Mouse (Mus musculus) left cerebral cortex, postnatal 25 days (tissue): ENCODE results near the gene Gm42791. TPM values are rescaled to one million over a fixed set of nuclear protein-coding genes. Genes with fewer than 3 reads are reported as not detected.

ENCODE experiments used
- DNase-seq, 2 experiments: peaks; one replicate each; pipeline ENCODE4 v3.0.0; 2022; ENCODE audit warnings: low spot score in 2 of 2, mixed read lengths in 1 of 2
- intact Hi-C: fragments of 180-260 bp; cut with DNase I; formaldehyde crosslinking; loops from one replicate; pipeline ENCODE4 v1.15.1; 2025
- total RNA-seq, 2 experiments: library from RNA; stranded (reverse); gene quantifications; 2 replicates each; pipeline ENCODE4 v1.2.3; 2021

Gm42791 gene
- total RNA-seq, 2 experiments from 2014 or later = 17.8 to 18.5 TPM

DNA sequence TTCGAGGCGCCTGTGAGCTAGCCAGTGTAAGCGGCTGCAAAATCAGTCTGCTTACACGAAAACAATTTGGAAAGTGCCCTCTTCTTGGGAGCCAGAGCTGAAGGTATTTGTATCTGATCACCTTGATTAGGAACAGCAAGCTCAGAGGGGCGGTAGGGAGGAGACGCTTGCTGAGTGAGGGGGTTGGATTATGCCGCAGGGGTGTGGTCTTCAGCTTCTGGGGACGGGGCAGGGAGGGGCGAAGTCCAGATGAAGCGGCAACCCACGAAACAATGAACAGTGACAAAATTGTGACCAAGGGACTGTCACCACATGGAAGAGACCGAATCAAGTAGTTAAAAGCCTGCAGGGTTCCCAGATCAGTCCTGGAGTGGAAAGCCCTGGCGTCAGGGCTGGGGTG is 10.0 kb downstream of the Gm42791 start:
- intact Hi-C loops = no loop called here
- no peak for DNase-seq

DNA sequence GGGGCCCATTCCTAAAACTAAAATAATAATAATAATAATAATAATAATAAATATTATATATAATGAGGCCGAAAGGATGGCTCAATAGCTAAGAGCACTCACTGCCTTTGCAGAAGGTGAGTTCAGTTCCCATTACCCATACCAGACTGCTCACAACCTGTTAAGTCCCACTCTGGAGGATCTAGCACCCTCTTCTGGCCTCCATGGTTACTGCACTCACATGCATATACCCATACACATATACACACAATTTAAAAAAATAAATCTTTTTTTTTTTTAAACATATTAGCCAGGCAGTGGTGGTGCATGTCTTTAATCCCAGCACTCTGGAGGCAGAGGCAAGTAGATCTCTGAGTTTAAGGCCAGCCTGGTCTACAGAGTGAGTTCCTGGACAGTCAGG is 11.3 kb downstream of the Gm42791 start:
- intact Hi-C loops = no loop called here
- no peak for DNase-seq

DNA sequence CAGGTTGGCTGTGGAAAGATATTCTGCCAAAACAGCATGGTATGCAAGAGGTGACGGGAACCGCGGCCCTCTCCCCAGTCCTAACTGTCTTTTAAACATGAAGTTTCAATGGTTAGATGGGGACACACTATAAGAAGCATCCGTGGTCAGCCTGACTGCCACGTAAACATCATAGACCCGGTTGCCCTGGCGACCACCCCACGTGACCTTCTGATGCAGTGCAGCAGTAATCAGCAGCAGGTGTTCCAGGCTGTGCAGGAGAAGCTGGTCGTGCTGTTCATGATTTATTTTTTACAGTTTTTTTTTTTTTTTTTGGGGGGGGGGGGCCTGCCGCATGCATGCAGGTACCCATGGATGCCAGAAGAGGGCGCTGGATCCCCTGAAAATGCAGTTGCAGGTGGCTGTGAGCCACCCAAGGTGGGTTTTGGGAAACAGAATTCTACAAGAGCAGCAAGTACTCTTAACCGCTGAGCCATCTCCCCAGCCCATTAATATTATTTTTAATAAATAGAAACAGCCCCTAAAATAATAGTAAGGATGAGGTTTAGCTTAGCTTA is 11.8 kb downstream of the Gm42791 start:
- intact Hi-C loops = no loop called here
- DNase-seq = no peak

DNA sequence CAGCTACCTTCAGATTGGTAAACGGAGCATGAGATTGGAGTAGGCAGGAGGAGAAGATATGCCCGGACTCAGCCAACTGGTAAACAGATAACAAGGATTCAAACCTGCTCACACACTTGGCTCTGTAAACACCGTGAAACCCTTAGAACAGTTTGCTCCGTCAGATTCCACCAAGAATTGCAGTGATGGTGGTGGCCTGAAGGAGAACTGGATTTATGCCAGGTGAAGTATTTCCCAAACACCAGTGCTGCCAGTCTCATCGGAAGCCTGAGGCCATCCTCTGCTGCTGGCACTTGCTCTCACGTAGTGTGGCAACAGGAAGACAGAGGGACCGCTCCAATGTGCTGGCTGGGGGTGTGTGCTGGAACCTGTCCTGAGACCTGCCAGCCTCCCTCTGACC is 12.6 kb downstream of the Gm42791 start:
- no peak for DNase-seq
- intact Hi-C loops = no loop called here

DNA sequence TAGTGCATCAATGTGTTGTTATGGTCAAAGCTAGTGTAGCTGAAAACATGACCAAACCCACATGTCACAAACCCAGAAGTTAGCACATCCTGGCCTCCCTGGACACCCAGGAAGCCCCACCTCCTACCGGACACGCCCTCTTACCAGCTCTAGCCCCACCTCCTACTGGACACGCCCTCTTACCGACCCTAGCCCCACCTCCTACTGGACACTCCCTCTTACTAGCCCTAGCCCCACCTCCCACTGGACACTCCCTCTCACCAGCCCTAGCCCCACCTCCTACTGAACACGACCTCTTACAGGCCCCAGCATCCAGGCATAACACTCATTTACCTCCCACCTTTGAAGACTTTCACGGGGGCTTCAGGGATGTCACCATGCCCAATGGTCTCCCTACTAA is 14.3 kb downstream of the Gm42791 start:
- no peak for DNase-seq
- intact Hi-C loops = no loop called here

DNA sequence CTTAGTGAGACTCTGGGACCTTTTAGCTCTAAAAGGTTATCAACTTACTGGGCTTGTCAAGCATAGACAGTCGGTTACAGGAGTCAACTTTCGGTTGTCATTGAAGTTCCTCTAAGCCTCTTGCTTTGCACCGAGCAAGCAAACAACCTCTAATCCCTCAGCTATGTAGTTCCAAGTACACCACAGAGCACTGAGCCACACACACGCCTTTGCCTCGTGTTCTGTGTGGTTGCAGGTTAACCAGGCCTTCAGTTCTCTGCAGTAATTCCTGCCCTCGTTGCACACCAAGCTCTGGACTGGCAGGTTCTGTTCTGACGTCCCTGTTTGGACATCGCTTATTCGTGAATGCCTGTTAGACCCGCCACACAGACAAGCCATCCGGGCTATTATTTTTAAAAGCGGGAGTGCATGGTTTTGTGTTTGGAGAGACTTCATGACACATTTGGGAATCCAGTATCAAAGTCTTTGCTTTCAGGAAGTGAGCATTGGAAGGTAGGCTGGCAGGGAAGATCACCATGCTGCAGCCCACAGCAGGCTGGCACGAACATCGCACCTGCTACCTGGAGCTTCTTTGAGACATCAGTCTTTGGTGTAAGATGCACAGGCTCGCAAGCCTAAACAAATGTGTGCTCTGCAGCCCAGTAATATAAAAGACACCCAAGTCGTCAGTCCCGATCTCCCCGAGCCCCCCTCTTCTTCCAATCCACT is 16.3 kb downstream of the Gm42791 start:
- intact Hi-C loops = no loop called here
- no peak for DNase-seq

DNA sequence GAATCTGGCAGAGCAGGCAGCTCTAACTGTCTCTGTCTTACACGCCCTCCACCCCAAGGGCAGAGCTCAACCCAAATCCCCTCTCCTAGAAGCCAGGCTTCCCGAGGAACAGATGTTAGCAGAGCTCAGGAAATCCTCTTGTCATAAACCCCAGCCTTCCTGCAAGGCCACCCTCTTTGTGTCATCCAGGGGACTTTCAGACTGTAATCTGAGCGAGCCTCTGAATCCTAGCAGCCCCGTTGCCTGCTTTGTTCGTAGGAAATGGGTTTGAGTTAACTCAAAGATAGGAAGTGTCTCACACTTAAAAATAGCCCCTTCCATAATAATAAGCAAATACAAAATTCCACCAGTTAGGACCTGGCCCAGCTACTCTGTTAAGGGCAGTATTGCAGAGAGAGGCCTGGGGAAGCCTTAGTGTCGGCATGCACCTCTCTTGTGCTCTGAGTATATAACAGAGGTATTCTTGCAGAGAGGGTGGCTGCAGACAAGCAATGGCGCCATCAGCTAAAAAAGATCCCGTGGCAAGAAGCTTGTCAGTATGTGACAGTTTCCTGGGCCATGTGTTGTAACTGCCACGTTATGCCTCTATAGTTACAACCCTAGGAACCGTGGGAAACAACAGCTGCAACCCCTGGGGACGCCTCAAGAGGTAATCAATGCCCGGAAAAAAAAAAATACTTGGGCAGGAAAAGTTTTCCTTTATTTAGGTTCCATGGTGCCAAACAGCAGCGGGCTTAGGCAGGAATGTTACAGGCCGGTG is 17.1 kb downstream of the Gm42791 start:
- DNase-seq = no peak
- intact Hi-C loops = no loop called here

DNA sequence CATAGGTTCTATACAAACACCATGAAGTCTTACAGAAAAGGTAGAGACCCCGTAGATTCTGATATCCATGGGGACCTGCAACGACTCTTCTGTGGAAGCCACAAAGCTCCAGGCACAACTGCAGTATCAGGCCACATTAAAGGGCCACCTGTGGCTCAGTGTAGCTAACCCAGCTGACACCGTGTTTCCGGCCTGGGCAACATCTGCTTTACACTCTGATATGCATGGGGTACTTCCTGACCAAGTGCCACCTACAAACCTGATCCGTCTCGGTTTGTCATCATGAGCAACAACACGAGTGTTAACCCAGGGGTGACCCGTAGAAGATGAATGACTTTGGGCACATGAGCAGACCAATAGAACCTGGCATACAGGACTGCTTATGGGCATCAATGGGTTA is 18.1 kb downstream of the Gm42791 start:
- no peak for DNase-seq
- intact Hi-C loops = no loop called here

DNA sequence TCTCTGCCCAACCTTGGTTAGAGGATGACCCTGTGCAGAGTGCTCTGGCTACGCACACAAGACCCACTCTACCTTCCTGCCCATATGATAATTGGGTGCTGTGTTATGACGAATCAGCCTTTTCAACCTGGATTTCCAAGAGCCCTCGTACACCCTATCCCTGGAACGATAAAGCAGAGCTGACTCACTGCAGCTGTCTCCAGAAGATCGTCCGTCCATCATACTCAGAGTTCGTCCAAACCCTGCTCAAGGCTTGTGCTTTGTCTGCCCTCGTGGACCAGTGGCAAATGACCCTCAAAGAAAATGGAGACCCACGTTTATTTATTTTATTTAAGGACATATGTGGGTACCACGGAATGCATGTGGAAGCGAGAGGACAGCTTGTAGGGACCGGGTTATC is 19.9 kb downstream of the Gm42791 start:
- intact Hi-C loops = no loop called here
- no peak for DNase-seq

DNA sequence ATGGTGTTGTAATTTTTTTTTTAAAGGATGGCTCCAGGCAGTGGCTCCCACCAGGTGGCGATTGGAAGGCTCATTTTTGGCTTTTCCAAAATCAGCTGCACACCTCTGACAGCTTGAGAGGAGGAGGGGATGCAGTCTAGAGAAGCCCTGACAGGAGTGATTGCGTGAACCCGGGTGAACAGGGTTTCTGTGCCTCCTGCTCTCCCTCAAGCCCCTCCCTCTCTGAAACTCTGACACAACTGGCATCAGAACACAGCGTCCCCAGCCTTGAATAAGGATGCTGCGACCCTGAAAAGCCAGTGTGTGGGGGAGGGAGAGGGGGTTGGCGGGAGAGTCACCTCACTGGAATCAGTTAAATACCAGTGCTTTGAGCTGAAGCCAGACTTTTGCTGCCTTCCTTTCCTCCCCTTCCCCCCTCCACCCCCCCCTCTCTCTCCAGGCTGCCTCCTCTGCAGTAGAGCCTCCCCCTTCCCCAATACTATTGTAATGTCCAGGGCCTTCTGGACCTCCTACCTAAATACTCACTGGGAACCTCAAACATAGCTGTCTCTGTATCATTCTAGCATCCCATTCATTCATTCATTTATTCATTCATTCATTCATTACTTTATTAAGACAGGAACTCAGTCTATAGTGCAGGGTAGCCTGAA is 21.8 kb downstream of the Gm42791 start:
- DNase-seq = peak in 1 of 2 experiments; percentile 58
- intact Hi-C loops = no loop called here

DNA sequence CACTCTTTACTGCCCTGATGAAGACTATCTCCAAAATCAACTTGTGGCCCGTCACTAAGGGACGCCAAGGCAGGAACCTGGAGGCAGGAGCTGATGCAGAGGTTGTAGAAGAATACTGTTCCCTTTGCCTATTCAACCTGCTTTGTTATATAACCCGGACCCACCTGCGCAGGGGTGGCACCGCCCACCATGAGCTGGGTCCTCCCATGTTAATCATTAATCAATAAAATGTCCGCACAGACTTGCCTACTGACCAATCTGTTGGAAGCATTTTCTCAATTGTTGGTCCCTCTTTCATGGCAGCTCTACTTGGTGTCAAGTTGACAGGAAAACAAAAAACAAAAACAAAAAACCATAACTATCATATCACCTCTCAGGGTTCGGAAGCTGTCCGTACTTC is 22.8 kb downstream of the Gm42791 start:
- intact Hi-C loops = no loop called here
- DNase-seq = no peak

DNA sequence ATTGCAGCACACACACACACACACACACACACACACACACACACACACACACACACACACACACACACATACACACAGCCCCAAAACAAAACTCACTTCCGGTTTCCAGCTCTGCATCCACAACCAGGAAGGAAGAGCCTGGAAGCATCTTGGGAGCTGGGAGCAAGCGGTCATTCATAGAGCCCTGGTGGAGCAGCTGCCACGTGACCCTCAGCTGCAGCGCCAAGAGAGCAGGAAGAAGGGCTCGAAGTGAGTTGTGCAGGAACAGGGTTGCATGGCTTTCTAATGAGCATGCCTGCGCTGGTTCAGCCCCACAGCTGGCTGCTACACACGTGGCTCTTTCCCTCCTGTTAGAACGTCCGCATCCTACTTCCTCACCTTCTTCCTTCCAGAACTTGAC is 25.3 kb downstream of the Gm42791 start:
- intact Hi-C loops = no loop called here
- no peak for DNase-seq

DNA sequence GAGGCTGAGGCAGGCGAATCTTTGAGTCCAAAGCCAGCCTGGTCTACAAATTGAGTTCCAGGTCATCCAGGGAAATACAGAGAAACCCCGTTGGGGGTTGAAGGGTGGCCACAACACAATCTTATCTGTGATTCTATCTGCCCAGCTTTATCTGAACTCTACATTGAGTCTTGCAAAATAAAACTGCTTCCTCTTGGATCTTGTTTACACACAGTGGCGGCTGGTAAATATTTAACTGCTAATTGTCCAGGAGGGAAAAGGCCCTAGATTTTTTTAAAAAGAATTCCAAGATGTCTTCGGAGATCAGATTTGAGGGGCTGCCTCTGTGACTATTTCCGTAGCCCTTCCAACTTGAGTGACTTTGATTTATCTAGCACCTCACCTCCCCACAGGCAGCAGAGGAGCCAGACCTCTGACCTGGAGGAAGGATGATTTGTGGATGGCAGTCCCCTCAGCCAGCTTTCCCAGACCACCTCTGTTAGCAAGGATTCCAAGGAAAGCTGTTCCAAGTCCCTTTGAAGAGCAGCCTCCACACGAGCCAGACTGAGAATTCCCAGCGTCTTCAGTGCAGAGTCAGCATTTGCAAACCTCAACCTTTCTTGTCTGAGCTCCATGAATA is 25.9 kb downstream of the Gm42791 start:
- intact Hi-C loops = no loop called here
- no peak for DNase-seq

DNA sequence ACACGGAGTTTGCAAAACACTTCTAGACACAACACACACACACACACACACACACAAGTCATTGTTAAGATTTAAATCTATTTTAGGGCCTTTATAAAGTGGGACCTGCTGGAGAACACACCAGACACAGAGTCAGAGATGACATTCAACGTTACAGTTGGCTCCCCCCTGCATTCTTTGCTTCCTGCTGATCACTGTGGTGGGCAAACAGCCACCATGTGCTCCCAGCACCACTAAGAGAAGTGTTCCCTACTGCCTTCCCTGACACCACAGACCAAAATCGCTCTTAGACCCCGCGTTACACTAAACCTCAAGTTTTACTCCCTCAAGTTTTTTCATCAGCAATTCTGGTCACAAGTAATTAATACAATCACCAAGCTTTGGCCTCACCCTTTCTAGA is 26.8 kb downstream of the Gm42791 start:
- DNase-seq = no peak

DNA sequence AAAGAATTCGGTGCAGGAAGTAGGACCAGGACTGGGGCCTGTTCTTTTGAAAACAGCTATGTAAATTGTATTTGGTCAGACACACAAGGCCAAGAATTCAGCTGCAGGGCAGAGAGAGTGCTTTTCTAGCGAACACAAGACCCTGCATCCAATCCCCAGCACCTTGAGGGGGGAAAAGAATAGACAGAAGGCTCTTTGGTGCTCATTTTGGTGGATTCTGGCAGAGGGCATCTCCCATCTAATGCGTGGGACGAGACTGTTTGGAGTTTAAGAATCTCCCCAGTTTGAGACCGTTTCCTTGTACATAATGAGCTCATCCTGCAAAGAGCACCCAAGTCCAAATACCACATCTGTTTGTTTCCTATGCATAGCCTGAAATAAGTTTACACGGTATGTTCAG is 28.6 kb downstream of the Gm42791 start:
- intact Hi-C loops = loop anchor here (1.0 to 2.0 kb wide), 4 partner anchors 28 to 218 kb away; partner anchors contain the start of genes Gm42791, Hmgb1, Katnal1 and Uspl1
- DNase-seq = no peak

More for the DNA sequence above, 26.8 kb downstream of the Gm42791 start:
- intact Hi-C loops = no loop called here

DNA sequence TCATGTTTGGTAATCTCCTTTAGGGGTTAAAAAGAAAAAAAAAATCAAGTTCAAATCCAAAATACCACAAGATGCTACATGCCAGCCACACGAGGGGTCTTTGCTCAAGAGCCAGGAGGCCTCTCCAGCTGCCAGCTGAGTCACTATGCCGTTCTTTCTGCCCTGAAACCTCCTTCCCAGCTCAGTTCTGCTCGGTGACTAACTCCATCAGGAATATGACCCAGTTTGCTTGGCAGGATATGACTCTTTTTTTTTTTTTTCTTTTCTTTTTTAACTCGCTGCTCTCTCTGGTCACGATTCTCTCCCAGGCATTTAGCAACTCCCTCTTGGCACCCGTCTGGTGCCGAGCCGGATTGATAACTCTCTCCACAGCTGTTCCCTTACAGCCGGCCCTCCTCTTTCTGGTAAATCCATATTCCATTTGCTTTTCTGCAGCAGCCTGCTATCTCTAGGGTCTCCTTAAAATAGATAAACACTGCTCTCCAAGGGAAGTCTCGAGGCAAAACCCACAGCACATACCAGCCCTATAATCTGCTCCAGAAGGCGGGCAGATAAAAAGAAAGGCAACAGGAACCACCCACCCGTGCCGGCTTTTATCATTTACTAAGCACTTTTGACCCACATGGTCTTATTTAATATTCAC is 29.1 kb downstream of the Gm42791 start:
- DNase-seq = peak; percentile 70 to 96
- intact Hi-C loops = loop anchor here (1.0 to 2.0 kb wide), 5 partner anchors 29 to 218 kb away; partner anchors contain the start of genes Gm42791, Hmgb1, Katnal1 and Uspl1

DNA sequence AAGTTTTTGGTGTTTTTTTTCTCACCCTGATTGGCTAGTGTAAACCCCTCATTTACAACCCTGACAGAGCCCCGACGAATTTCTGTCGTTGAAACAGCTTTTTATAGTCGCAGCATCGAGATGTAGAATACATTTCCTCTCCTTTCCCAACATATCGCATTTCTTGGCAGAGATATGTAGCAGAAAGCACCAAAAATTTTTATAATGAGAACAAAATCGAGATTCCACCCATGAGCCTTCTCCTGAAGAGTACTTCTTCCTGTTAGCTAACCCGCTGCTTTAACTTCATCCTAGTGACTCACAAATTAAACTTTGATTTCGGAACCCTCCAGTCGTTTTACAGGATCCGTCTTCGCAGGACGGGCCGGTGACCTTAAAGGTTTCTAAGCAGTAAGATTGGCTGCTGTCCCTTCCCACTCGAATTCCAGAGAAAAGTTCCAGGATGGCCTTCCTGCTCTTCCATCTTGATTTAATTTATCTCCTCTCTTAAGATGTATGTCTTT is 29.8 kb downstream of the Gm42791 start:
- DNase-seq = peak in 1 of 2 experiments; percentile 90
- intact Hi-C loops = loop anchor here (1.0 kb wide), 1 partner anchor 87 kb away; no protein-coding TSS in a partner anchor

DNA sequence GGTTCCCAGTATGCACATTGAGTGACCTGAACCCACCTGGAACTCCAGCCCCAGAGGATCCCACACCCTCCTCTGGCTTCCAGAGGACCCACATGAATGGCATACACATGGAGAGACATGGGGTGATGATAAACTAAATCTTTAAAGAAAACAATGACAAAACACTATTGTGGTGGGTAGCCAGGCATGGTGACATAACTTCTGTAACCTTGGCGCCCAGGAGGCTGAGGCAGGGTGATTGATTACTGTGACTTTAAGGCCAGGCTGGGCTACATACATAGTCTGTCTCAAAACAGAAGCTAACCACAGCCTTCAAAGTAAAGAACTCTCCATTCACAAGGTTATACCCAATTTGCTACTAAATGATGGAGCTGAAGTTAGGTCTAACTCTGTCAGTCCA is 30.7 kb downstream of the Gm42791 start:
- intact Hi-C loops = no loop called here
- no peak for DNase-seq

DNA sequence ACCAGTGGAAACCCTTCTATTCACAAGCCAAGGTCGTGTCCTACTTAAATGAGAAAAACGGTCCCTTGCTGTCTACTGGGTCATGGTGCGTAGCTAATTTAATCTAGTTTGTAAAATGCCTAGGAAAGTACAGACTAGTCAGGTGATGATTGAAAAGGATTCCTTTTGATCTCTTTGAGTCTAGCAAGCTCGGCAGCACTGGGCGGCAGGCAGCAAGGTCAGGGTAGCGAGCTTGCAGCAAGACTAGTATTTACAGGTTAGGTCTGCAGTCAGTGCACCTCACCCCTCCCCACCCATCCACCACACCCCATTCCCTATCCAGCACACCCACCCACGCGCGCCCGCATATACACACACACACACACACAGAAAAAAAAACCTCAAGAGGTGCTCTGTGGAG is 34.7 kb downstream of the Gm42791 start:
- no peak for DNase-seq
- intact Hi-C loops = no loop called here
